Mouse (Mus musculus): ENCODE results near the gene Sh3pxd2b. TPM values are rescaled to one million over a fixed set of nuclear protein-coding genes. Genes with fewer than 3 reads are reported as not detected.

Gene Sh3pxd2b
- total and polyA plus RNA-seq, 2 experiments from 2014 or later: 7.4 to 35.9 TPM

DNA sequence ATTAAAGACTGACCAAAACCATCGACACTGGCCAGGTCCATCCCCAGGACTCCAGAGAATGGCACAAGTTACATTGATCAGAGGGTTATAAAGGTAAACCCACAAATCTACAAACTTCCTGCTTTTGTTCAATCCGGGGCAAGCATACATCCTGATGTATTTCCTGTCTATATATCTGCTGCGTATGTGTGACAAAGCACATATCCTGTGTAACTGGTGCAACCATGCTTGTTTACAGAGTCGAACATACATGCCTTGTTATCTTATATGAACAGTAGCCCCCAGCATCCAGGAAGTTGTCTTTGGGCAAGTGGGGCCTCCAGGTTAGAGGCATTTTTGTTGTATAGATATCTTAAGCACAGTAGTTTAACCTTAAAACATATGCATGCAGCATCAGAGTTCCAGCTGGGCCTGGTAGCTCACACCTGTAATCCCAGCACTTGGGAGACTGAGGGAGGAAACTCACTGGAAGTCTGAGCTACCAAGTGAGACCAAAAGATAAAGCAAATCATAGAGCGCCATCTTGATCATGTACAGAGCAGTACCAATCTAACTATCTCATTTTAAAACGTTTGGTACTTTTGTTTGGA is 98.1 kb downstream of the Sh3pxd2b start:
- ATAC-seq: no peak
- no peaks in the 10 kb centered on the region for H3K27me3 ChIP-seq (ENCODE audit: insufficient read depth, low read length)

DNA sequence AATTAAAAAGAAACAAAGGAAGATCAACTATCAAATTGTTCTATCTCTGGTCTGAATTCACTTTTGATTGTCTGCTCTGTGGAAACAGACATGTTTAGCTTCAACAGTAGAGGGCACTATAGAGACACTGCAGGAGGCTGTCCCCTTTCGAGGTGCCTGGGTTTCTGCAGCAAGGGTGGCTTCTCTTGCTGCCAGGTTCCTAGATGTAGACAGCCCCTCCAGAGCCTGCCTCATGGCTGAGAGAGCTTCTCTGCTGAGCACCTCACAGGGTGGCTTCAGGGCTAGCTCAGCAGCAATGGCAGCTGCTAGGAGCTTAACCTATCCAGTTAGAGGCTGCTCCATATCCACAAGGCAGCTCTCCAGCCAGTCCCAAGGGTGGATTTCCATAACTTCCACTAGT is 102.6 kb downstream of the Sh3pxd2b start:
- TF ChIP-seq CTCF (IDR thresholded peaks at IDR 0.05; ENCODE audit: low read depth): peak; percentile 70
- Histone ChIP-seq H3K27me3 (ENCODE audit: insufficient read depth, low read length) (no peaks in the 10 kb centered on the region), H3K36me3 (ENCODE audit: insufficient read depth) (no peaks in the 10 kb centered on the region), H3K4me3 (ENCODE audit: low read depth, low read length) (no peak overlapping the region), H3K27ac (ENCODE audit: low read depth, low read length) (no peak overlapping the region), H3K4me2 (ENCODE audit: low read depth) (no peak overlapping the region), H3K9me3 (ENCODE audit: low read length) (no peaks in the 10 kb centered on the region), H3K9ac (no peak overlapping the region), H3K4me1 (ENCODE audit: insufficient read depth) (peaks cover 6% of the 10 kb centered on the region; the same call in 1 of the 2 replicates)
- DNase-seq (peak; percentile 53), ATAC-seq (no peak)
- WGBS: 0% methylated on average over 1 of the region's 1 CpGs

More for the DNA sequence above, 98.1 kb downstream of the Sh3pxd2b start:
- Histone ChIP-seq H3K9ac (no peak overlapping the region), H3K9me3 (ENCODE audit: low read length) (no peaks in the 10 kb centered on the region), H3K4me2 (ENCODE audit: low read depth) (no peak overlapping the region), H3K27ac (ENCODE audit: low read depth, low read length) (no peak overlapping the region), H3K36me3 (ENCODE audit: insufficient read depth) (no peaks in the 10 kb centered on the region), H3K4me3 (ENCODE audit: low read depth, low read length) (no peak overlapping the region), H3K4me1 (ENCODE audit: insufficient read depth) (no peaks in the 10 kb centered on the region)
- TF ChIP-seq CTCF (IDR thresholded peaks at IDR 0.05; ENCODE audit: low read depth): no peak
- no peak for DNase-seq
- 84% methylated on average over 6 of the region's 6 CpGs for WGBS

DNA sequence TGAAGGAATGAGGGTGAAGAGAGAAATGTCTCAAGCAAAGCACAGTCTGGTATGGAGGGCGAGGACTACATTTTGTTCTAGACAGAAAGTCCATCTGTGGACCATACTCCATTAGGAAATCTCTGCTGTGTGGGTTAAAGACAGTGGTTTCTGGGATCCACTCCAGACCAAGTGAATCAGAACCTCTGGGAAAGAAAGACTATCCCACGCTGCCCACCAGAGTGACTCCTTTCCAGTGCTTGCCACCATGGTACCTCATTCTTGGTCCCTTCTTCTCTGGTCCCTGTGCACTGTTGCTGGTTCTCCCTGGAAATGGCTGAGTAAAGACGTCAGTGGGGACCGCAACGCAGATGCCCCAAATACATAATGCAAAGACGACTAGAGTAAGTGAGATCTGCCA is 103.7 kb downstream of the Sh3pxd2b start:
- Histone ChIP-seq H3K4me1 (ENCODE audit: insufficient read depth) (peaks cover 6% of the 10 kb centered on the region; the same call in 1 of the 2 replicates), H3K27me3 (ENCODE audit: insufficient read depth, low read length) (no peaks in the 10 kb centered on the region), H3K4me3 (ENCODE audit: low read depth, low read length) (no peak overlapping the region), H3K9me3 (ENCODE audit: low read length) (no peaks in the 10 kb centered on the region), H3K4me2 (ENCODE audit: low read depth) (no peak overlapping the region), H3K27ac (ENCODE audit: low read depth, low read length) (no peak overlapping the region), H3K36me3 (ENCODE audit: insufficient read depth) (no peaks in the 10 kb centered on the region), H3K9ac (no peak overlapping the region)
- DNase-seq: no peak
- ATAC-seq: no peak
- no peak for TF ChIP-seq CTCF (IDR thresholded peaks at IDR 0.05; ENCODE audit: low read depth)
- WGBS: 87% methylated on average over 6 of the region's 6 CpGs

DNA sequence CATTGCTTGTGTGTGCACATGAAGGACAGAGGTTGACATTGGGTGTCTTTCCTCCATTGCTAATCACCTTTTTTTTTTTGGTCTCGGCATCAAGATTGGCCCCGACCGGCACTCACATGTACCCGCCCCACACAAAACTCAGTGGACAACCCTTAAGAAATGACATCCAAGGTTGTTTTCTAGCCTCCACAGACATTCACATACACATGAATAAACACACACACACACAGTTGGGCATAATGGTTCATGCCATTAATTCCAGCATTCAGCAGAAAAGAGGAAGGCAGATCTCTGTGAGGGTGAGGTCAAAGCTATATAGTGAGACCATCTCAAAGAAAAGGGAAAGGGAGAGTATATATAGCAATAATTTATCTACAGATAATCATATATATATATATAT is 105.1 kb downstream of the Sh3pxd2b start:
- Histone ChIP-seq H3K36me3 (ENCODE audit: insufficient read depth) (no peaks in the 10 kb centered on the region), H3K9me3 (ENCODE audit: low read length) (no peaks in the 10 kb centered on the region), H3K4me1 (ENCODE audit: insufficient read depth) (peaks cover 6% of the 10 kb centered on the region; the same call in 1 of the 2 replicates), H3K27ac (ENCODE audit: low read depth, low read length) (no peak overlapping the region), H3K4me2 (ENCODE audit: low read depth) (no peak overlapping the region), H3K4me3 (ENCODE audit: low read depth, low read length) (no peak overlapping the region), H3K9ac (no peak overlapping the region), H3K27me3 (ENCODE audit: insufficient read depth, low read length) (no peaks in the 10 kb centered on the region)
- TF ChIP-seq CTCF (IDR thresholded peaks at IDR 0.05; ENCODE audit: low read depth): no peak
- DNase-seq: no peak
- WGBS: 92% methylated on average over 4 of the region's 4 CpGs
- no peak for ATAC-seq

DNA sequence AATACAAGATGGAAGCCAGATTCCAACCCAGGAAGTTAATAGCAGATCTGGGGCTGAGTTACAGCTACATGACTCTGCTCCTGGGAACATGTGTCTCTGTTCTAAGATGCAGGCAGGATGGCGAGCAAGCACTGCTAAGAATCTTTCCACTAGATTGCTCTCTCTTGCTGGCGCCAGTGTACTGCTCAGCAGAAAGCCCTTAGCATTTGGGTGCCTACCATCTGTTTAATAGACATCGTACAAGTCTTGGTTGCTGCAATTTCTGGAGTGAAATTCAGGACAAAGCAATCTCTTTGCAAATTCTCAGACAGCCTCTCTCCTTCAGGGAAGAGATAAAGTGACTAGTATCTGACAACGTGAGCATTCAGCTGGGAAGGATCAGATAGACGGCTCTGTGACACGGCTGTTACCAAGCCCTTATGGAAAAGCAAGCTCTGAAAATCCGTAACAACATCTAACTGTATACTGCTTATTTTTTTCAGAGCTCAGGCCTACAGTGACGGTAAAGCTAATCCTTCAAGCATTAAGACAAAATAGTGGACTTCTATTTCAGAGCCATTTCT is 105.8 kb downstream of the Sh3pxd2b start:
- 34% methylated on average over 8 of the region's 8 CpGs for WGBS
- no peak overlapping the region for H3K4me2 ChIP-seq (ENCODE audit: low read depth)
- H3K9ac ChIP-seq: peak overlapping the region; percentile 28; the same call in 1 of the 2 replicates
- no peaks in the 10 kb centered on the region for H3K27me3 ChIP-seq (ENCODE audit: insufficient read depth, low read length)
- TF ChIP-seq CTCF (IDR thresholded peaks at IDR 0.05; ENCODE audit: low read depth): no peak
- H3K4me1 ChIP-seq (ENCODE audit: insufficient read depth): peaks cover 6% of the 10 kb centered on the region; the same call in 1 of the 2 replicates
- DNase-seq: peak; percentile 31
- no peaks in the 10 kb centered on the region for H3K9me3 ChIP-seq (ENCODE audit: low read length)
- peak overlapping the region; percentile 59 for H3K27ac ChIP-seq (ENCODE audit: low read depth, low read length)
- H3K36me3 ChIP-seq (ENCODE audit: insufficient read depth): no peaks in the 10 kb centered on the region
- ATAC-seq: no peak
- no peak overlapping the region for H3K4me3 ChIP-seq (ENCODE audit: low read depth, low read length)

DNA sequence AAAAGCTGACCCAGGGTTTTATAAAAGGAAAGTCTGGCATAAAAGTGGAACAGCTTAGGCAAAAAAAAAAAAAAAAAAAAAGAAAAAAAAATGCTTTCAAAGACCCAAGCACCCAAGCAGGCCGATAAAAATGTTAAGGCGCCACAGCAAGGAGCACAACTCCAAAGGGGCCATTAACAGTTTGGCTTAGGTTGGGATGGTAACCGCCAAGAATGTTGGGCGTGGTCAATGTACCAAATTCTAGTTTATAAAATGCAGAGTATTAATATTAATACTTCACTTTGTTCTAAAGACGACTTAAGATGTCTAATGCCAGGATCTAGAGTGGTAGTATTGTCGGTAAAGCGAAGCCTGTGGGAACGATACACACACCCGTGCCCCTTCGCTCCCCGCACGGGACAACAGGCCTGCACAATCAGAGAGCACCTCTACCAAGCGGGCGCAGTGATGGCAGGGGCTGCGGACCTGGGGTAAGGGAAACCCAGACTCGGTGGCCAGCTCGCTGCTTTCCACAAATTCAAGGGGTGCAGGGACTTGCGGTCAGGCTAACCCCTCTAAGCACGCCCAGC is 106.7 kb downstream of the Sh3pxd2b start:
- peak overlapping the region; percentile 80 for H3K9ac ChIP-seq
- H3K9me3 ChIP-seq (ENCODE audit: low read length): no peaks in the 10 kb centered on the region
- peaks cover 6% of the 10 kb centered on the region; the same call in 1 of the 2 replicates for H3K4me1 ChIP-seq (ENCODE audit: insufficient read depth)
- peak overlapping the region; percentile 92; the same call in 1 of the 2 replicates for H3K27ac ChIP-seq (ENCODE audit: low read depth, low read length)
- no peak; the same call in 1 of the 2 replicates for ATAC-seq
- peak overlapping the region; percentile 95 for H3K4me2 ChIP-seq (ENCODE audit: low read depth)
- H3K36me3 ChIP-seq (ENCODE audit: insufficient read depth): no peaks in the 10 kb centered on the region
- TF ChIP-seq CTCF (IDR thresholded peaks at IDR 0.05; ENCODE audit: low read depth): no peak
- H3K27me3 ChIP-seq (ENCODE audit: insufficient read depth, low read length): no peaks in the 10 kb centered on the region
- 2% methylated on average over 19 of the region's 19 CpGs for WGBS
- peak overlapping the region; percentile 71 for H3K4me3 ChIP-seq (ENCODE audit: low read depth, low read length)
- DNase-seq: no peak
